Mouse (Mus musculus): ENCODE measurements around the gene Eml6.

The Eml6 gene

DNA sequence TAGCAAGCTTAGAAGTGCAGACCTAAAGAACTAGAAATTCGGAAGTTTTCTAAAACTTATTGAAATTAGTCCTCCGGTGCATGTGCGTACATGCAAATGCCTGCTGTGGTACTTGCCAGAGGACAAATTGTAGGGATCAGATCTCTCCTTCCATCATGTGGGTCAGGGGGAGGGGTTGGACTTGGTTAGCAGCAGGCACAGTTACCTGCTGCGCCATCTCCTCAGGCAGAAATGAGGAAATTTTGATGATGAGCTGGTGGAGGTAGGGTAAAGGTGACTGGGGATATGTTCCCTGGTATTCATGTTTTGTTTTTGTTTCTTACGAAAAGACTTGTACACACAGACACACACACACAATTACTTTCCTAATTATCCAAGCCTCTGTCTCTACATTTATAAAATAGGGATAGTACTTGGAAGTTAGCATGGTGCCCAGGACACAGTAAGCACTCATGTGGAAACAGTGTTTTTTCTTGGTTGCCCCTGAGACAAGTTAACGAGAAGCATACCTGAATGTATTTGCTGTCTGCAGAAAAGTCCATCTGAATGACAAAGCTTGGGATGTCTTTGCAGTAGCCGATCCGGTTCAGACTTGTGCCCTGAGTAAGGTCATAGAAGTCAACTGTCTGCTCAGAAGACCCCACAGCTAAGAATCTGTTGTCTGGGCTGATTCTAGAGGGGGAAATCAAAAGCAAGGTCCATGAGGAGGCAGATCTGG lies 276.9 kb downstream of the Eml6 start:
- in situ Hi-C loops (cut with MboI, MseI), result no loop called here

DNA sequence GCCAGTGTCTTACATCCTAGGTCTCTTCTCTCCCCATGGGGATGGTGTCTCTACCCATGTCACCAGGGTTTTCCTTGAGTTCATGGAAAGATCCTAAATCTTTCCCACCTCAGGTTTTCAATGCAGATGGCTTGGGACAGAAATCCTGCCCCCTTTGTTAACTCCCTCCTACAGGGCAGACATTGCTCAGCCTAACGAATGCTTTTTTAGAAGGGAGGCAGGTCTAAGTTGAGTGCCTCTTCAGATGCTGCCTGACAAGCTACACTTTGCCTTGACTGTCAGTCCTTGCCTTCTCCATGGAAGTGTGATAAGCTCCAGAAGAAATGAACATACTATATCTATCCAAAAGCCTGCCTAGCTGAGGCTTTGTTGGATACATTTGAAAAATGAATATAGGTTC lies 278.0 kb downstream of the Eml6 start:
- in situ Hi-C loops (cut with MboI, MseI), result no loop called here

DNA sequence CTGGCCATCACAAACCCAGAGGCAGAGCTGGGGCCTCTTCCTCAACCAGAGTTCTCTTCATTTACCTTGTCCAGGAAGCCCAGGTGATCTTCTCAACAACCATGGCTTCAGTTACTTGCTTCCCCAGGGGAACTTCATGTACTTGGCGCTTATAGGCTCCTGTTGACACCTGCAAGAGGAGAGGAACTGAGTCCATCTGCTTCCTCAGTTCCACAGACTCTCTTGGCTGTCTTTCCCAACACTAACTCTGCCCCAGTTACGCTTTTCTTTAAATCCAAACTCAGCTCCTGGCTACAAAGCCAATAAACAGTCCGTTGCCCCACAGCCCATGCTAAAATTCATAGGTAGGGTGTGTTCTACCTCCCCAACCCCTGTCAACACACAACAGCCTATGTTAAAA lies 278.5 kb downstream of the Eml6 start:
- in situ Hi-C loops (cut with MboI, MseI), result no loop called here

DNA sequence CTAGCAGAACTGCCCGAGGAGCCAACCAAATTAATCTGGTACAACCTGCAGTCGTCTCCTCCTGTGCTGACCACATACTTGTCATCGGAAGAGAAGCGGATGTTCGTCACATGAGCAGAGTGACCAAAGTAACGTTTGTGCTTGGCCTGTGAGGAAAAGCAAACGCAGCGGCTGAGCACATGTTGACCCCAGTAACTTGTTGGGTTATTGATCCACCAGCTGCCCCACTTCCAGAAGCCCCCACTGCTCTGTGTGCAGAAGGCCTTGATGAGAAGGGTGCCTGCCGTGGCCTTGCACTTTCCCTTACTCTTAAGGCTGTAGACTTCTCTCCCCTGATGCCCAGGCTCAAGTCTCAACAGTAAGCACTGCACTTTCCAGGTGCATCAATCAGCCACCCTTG lies 279.6 kb downstream of the Eml6 start:
- in situ Hi-C loops (cut with MboI, MseI), result no loop called here

DNA sequence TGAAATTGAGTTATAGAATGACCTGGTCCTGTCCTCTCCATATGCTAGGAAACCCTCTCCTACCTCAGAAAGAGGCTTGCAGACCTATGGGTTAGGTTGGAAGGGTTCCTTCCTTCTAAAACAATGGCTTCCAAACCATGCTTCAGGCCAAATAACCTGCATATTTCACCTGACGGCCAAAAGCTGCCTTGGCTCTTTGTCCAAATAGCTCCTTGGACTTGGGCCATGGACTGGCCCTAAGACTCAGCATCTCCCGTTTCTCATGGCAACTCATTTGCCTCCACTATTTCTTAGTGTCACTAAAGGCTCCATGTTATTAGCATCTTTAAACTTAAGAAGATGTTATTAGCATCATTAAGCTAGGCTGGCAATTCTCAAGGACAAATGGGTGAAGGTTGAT lies 280.3 kb downstream of the Eml6 start:
- in situ Hi-C loops (cut with MboI, MseI), result no loop called here

DNA sequence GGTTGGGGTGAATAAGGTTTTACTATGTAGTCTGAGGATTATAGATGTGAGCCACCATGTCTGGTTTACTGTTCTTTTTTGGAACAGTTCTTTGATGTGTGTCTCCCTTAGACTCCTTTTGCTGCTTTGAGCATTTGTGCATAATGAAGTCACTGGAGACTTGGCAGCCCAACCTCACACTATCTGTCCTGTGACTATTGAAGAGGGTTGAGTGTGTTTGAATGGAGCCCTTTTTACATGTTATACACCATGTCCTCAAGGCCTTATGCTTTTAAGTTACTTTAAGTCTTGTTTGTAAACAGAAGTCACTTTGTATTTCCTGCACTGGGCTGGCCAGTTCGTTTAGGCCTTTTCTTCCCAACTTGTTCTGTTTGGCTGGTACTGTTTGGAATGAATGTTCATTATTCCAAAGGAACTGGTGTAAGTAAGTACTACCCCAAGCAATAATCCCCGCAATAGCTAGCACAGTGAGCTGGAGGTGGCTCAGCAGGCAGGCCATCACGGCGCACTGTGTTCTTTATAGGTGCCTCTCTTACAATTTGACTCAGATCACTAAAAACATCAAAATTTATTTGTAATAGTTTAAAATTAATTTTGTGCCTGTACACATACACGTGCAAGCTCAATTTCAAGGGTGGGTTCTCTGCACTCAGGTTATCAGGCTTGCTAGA lies 280.9 kb downstream of the Eml6 start:
- in situ Hi-C loops (cut with MboI, MseI), result no loop called here

DNA sequence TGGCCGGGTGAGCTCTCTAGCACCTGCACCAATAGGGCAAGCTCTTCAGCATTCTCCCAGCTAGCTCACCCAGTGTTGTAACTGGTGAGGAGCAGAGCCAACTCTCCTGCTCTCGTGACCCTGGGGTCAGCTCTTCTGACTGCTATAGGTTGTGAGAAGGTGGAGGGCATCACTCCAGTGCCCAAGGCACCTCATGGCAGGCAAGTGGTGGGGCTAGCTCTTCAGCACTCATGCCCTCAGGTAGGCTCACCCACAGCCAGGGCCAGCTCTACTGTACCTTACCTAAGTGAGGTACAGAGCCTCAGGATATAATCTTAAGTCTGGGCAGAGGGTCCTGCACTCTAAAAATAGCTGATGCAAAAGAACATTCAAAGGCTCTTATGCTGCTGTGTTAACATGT lies 286.1 kb downstream of the Eml6 start:
- in situ Hi-C loops (cut with MboI, MseI), result no loop called here

DNA sequence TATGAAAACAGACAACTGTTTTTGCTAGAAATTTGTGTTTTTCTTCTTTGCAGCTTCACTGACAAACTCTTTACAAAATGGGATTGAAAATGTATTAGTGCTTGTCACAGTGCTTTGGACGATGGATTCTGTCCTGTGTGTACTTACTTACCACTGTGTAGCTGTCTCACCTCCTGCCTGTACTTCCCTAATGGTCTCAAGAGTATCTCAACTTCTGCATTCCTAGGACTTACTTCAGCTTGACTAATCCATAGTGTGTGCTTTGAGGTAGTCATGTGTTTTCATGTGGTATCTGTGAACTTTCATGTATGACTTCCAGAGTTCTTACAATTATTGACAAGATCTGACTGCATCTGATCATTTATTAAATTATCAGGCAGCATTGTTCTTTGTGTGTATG lies 297.9 kb downstream of the Eml6 start:
- in situ Hi-C loops (cut with MboI, MseI), result no loop called here

DNA sequence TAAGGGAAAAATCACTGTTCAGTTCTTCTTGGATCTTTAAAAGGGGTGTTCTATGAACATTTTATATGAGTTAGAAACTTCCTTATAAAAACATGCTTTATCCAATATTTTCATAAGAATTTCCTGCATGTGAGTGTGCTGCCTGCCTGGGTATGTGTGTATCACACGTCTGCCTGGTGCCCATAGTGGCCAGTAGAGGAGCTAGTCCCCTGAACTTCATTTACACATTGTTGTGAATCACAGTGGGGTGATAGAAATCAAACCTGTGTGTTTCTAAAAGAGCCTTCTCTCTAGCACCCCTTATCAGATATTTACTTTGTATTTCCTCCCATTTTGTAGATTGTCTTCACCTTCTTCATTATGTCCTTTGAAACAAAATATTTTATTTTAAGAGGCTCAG lies 300.2 kb downstream of the Eml6 start:
- in situ Hi-C loops (cut with MboI, MseI), result no loop called here

DNA sequence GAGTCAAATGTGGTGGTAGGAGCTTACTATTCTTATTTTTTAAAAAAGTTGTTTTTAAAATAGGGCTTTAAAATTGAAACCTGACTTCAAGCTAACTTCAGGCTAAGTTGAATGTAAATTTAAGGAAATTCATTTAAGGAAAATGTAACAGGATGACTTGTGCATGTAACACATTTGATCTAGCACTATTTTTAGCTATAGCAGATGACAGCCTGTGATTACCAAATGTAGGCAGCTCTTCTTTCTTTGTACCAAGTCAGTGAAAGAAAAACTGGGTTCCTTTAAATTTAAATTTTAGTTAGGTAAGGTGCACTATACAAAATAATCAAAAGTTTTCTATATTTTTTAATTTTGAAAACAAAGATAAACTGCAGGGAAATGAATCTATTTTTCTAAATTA lies 300.7 kb downstream of the Eml6 start:
- in situ Hi-C loops (cut with MboI, MseI), result no loop called here

DNA sequence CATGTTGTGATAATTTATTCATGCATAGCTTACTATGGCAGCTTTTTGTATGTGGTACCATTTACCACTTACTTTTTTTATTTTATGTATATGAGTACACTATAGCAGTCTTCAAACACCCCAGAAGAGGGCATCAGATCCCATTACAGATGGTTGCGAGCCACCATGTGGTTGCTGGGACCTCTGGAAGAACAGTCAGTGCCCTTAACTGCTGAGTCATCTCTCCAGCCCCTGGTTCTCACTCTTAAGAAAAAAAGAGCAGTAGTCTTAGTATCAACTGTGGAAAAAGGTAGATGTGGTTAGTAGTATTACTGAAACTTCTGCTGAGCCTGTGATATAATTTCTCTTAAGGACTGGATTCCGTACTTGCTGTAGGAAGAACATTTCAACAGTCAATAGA lies 301.6 kb downstream of the Eml6 start:
- in situ Hi-C loops (cut with MboI, MseI), result no loop called here

DNA sequence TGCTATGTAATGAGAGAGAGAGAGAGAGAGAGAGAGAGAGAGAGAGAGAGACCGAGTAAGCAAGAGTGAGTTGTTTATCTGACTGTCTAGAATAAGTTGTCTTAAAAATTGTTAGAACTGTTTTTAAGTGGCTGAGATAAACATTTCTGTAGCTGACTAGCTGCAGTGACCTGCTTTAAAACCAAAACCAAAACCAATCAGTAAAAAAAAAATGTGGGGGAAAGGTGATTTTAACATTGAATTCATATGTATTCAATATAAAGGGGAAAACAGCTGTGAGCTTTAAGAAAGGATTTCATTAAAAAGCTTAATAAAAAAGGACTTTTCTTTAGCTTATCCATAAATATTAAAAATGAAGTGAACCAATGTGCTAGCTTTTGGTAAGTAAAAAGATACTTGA lies 306.2 kb downstream of the Eml6 start:
- in situ Hi-C loops (cut with MboI, MseI), result no loop called here

DNA sequence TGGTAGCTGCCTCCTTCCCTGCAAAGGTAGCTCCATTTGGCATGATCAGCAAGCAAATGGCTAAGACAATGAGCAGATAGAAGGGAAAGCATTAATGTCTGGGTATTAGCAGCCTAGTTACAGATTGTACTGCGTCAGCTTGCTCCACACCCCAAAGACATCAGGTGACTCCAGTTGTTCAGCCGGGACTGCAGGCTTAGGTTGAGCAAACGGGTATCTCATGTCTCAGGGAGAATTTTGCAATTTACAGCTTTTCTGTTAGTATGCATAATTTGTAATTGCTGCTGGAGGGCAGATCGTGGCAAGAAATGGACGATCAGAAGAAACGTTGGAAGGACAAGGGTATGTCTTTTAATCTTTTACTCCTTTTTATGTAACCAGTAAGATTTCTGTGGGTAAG lies 307.3 kb downstream of the Eml6 start:
- in situ Hi-C loops (cut with MboI, MseI), result no loop called here

DNA sequence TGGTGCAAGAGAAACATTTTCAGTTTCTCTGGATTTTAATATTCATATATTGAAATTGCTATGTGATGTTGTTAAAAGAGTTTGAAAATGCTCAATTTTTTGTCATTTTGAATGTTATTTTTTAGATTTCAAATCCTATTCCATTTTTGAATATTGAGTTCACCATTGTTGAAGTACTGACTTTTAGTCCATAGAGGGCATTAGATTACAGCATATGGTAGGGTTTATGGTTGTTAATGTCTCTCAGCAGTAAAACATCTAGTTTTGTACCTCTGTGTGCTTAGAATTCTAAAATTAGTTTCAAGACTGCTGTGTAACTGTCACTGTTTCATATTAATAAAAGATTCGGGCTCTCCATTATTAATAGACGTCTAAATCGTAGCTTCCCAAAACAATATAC lies 310.3 kb downstream of the Eml6 start:
- in situ Hi-C loops (cut with MboI, MseI), result no loop called here

DNA sequence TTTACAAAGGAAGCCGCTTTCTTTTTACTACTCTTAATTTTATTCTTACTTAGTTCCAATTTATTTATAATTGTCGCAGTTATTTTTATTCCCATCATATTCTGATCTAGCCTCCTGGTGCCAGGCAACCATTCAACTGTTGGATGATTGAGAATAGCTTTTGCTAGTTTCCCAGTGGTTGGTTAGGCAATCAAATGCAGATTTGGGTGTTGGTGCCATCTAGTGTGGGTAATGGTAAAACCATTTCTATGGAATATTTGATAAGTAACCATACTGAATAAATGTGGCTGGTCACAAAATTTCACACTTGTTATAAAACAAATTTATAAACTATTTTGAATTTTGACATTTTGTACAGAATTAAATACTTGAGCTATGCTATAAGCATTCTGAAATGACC lies 311.0 kb downstream of the Eml6 start:
- in situ Hi-C loops (cut with MboI, MseI), result loop anchor here (5.0 kb wide), 1 partner anchor 173 kb away; no protein-coding TSS in a partner anchor

DNA sequence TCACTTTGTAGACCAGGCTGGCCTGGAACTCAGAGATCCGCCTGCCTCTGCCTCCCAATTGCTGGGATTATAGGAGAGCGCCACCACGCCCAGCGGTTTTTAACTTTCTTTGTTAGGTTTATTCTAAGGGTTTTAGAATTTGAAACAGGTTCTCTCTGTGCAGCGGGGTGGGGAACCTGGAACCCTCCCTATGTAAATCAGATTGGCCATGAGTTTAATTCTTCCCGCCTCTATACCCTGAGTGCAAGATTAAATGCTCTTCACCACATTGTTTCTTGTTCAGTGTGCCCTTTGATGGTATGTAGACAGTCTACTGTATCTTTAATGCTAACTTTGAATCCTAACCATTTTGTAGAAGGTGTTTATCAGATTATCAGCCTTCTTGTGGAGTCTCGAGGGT lies 311.7 kb downstream of the Eml6 start:
- in situ Hi-C loops (cut with MboI, MseI), result loop anchor here (5.0 kb wide), 1 partner anchor 173 kb away; no protein-coding TSS in a partner anchor

DNA sequence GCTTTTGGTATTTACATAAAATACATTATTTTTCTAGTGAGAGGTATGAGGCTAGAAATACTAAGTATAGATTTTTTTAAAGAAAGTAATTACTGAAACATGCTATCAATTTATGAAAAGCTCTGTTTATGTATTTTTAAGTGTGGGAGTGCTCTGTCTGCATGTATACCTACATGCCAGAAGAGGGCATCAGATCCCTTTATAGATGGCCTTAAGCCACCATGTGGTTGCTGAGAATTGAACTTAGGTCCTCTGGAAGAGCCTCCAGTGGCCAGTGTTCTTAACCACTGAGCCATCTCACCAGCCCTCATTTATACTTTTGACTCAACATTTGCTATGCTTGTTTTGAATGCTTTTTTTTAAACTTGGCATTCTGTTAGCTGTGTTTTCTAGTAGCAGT lies 316.3 kb downstream of the Eml6 start:
- in situ Hi-C loops (cut with MboI, MseI), result no loop called here

DNA sequence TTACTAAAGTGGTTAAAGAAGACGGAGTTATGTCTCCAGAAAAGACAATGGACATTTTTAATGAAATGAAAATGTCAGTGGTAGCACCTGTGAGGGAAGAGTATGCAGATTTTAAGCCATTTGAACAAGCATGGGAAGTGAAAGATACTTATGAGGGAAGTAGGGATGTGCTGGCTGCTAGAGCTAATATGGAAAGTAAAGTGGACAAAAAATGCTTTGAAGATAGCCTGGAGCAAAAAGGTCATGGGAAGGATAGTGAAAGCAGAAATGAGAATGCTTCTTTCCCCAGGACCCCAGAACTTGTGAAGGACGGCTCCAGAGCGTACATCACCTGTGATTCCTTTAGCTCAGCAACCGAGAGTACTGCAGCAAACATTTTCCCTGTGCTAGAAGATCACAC lies 319.0 kb downstream of the Eml6 start:
- in situ Hi-C loops (cut with MboI, MseI), result no loop called here

DNA sequence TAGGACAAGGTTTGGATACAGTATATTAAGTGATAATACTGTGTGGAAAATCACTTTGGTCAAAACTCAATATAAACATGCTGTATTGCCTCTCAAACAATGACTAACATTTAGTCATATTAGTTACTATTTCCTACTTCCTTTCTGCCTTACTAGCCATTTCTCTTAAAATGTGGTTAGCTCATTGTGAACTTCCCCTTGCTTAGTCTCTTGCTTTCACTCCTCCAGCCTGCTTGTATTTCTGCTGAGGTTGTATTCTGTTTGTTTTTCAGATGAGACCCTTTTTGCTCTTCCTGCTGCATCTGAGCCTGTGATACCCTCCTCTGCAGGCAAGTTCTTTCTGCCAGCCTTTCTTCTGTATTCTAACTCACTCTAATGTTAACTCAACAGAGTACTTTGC lies 320.6 kb downstream of the Eml6 start:
- in situ Hi-C loops (cut with MboI, MseI), result no loop called here

DNA sequence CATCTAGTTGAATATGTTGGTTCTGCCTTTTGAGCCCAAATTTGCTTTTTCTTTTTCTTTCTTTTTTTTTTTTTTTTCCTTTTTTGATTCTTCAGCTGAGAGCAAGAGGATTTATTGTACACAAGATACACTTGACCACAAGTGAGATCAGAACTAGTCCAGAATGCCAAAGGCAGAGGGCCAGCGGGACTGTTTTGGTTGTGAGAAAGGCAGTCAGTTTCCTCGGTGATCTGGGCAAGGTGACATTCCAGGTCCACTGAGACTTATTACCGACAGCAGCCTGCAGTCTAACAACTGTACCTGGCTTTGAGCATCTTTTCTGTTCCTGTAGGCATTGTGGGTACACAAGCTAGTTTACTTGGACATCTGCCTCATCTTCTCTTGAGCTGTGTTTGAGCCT lies 323.1 kb downstream of the Eml6 start:
- in situ Hi-C loops (cut with MboI, MseI), result no loop called here

DNA sequence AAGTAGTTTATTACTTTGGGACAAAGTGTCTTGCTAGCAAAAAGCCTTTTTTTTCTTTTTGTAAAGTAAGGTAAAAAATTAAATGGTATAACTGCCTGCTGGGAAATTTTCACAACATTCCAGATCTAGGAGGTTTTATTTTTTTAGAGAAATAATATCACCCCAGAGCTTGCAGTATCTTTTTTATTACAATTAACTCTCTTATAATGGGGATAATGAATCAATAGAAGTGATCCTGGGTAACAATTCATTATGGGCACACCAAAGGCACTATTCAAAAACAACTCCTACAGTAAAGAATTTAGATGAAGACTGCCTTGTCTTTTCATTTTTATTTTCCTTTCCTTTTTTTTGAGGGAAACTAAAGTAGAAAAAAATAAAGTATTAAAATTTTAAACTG lies 331.1 kb downstream of the Eml6 start:
- in situ Hi-C loops (cut with MboI, MseI), result loop anchor here (5.0 kb wide), 2 partner anchors 147 to 542 kb away; partner anchors contain the start of genes Clhc1 and Rps27a

DNA sequence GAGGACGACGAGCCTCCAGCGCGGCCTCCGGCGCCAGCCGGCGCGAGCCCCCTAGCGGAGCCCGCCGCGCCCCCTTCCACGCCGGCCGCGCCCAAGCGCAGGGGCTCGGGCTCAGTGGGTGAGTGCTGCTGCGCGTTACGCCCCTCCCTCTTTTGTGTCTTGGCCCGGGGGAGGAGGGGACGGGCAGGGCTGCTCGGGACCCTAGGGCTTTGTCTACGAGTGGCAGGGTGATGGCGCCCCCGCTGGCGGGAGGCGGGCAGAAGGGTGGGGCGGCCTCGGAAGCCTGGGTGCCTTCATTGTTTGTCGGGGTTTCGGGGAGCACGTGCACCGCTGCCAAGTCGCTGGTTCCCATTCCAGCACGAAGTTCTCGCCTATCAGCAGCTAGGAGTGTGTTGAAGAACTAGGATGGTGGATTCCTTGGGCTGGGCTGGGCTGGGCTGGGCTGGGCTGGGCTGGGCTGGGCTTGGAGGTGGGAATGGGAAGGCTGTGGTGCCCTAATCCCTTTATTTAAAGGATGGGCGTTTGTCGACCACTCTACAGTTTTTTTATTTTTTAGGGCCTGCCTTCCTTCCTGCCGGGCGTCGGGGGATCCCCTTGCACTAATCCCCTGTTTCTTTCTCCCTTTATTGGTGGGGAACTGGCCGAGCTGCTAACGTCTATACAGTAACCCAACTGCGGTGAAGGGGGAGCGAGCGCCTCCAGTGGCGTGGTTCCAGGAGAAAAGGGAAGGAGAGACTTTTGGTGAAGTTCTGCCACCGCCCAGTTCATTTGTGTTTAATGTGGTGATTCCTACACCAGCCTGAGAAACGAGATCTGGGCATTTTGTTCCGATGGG lies 332.0 kb downstream of the Eml6 start:
- in situ Hi-C loops (cut with MboI, MseI), result loop anchor here (5.0 kb wide), 1 partner anchor 146 kb away; the partner anchor contains the start of genes Clhc1 and Rps27a

Measured in regulatory T cell (primary cell).